Mouse (Mus musculus) embryonic fibroblast, embryonic 13.5 days (primary cell): ENCODE results near the gene Esam.

Experiments
- CTCF ChIP-seq: IDR thresholded peaks from 2 replicates; pipeline ENCODE4 v1.5.1; 2011; ENCODE audit warnings: mild to moderate bottlenecking, control low read depth, low read length, moderate library complexity, borderline replicate concordance; ENCODE audit not compliant: insufficient read depth
- POLR2A ChIP-seq: IDR thresholded peaks from 2 replicates; pipeline ENCODE4 v1.6.1; 2011; ENCODE audit warnings: low read depth, mild to moderate bottlenecking, control low read depth, low read length, moderate library complexity

GRCm38 (mm10) chr9:37586718-37587117 is 58.8 kb downstream of the Esam start:
- no peak for TF ChIP-seq CTCF
- TF ChIP-seq POLR2A, result no peak
